Mouse (Mus musculus) olfactory bulb, adult 2 months (tissue): Measurements from ENCODE around the gene Gpr143. TPM values are rescaled to one million over a fixed set of nuclear protein-coding genes. Genes with fewer than 3 reads are reported as not detected.

Experiments used
- H3K27ac ChIP-seq: fragments of 200-500 bp; 2 replicates; pipeline ENCODE4 v1.5.1; 2012; ENCODE audit warnings: low read depth, low read length; ENCODE audit not compliant: insufficient read depth
- H3K4me1 ChIP-seq: fragments of 200-500 bp; 2 replicates; pipeline ENCODE4 v1.6.1; 2012; ENCODE audit warnings: low read length; ENCODE audit not compliant: control insufficient read depth, insufficient read depth
- H3K4me3 ChIP-seq: fragments of 200-500 bp; 2 replicates; pipeline ENCODE4 v1.5.1; 2012; ENCODE audit warnings: mild to moderate bottlenecking, low read depth, low read length, moderate library complexity; ENCODE audit not compliant: insufficient read depth
- CTCF ChIP-seq: fragments of 200-500 bp; IDR thresholded peaks from 2 replicates; pipeline ENCODE4 v1.5.1; 2012; ENCODE audit warnings: low read depth, mild to moderate bottlenecking, low read length, moderate library complexity; ENCODE audit not compliant: insufficient read depth
- POLR2A ChIP-seq: fragments of 200-500 bp; IDR thresholded peaks from 2 replicates; pipeline ENCODE4 v1.6.1; 2012; ENCODE audit warnings: mild to moderate bottlenecking, low read depth, low read length, moderate library complexity; ENCODE audit not compliant: insufficient read depth
- WGBS: fragments of 180-500 bp; shearing (Covaris S2); methylation state at CpG from one replicate; pipeline ENCODE4 v1.1.7; 2018; 5-methylcytosine and 5-hydroxymethylcytosine counted together
- polyA plus RNA-seq: library from polyadenylated mRNA; stranded (reverse); fragments of >200 nt; gene quantifications from 2 replicates; pipeline ENCODE4 v1.2.4, GENCODE M21; 2012; ENCODE audit warnings: low replicate concordance; ENCODE audit not compliant: missing spikeins, insufficient read depth, insufficient read length

Gene Gpr143
- polyA plus RNA-seq, 1 experiment = not detected

DNA sequence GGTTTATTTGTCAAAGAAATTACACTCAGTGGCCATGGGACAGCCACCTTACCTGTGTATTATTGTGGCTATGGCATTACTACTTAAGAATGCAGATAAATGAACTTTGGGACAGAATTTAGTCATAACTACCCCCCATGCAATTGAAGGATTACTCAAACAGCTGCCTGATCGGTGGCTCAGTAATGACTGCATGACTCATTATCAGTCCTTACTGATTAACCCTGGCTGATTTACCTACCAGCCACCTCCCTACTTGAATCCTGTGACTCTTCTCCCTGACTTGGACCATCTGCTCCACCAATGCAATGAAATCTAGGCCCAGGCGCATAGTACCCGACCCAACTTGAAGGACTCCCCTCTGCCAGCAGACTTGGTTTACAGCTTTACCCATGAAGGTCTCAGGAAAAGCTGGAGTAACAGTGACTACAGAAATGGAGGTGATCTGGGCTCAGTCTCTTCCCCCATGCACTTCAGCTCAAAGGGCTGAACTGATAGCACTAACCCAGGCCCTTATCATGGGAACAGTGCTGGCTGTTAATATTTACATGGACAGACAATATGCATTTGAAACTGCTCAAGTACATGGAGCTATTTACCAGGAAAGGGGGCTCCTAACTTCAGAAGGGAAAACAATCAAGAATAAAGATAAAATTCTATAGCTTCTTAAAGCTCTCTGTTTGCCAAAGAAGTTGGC is 73.5 kb downstream of the Gpr143 start:
- 86% methylated on average over 3 of the region's 3 CpGs for WGBS
- no peak overlapping the region for H3K27ac ChIP-seq
- H3K4me1 ChIP-seq = no peaks in the 10 kb centered on the region
- H3K4me3 ChIP-seq = no peak overlapping the region
- no peak for TF ChIP-seq CTCF
- no peak for TF ChIP-seq POLR2A

Other genes starting within 250 kb of the Gpr143 start
- not detected in 2 replicates for gene Cldn34a, start 218.6 kb upstream of the Gpr143 start, polyA plus RNA-seq
- 253 TPM in 1 of 2 replicates, not detected in the other for gene Shroom2, start 12.5 kb upstream of the Gpr143 start, polyA plus RNA-seq
- not detected in 2 replicates for gene Usp51, start 224.5 kb downstream of the Gpr143 start, polyA plus RNA-seq